Mouse (Mus musculus): Measurements from ENCODE around the gene Gm29797.
A peak's percentile ranks its signal among the peaks of the same experiment; 100 is the strongest.

The Gm29797 gene

DNA sequence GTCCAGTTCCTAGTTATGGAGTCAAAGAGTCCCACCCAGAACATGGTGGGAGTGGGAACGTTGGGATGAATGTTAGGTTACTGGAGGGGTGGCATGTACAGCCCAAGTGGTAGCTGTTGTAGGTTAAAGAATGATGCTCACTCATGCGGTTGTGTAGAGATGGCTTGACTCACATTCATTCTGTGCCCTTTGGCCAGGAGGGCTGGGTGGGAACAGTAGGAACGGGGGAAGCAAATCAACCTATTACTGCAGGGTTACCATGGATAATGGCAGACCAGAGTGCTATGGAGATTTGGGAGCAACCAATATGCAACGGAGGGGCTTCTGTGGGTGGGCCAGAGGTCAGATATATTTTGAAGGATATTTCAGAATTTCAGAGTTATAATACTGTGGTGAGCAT lies 18.1 kb downstream of the Gm29797 start:
- DNase-seq, result no peak

DNA sequence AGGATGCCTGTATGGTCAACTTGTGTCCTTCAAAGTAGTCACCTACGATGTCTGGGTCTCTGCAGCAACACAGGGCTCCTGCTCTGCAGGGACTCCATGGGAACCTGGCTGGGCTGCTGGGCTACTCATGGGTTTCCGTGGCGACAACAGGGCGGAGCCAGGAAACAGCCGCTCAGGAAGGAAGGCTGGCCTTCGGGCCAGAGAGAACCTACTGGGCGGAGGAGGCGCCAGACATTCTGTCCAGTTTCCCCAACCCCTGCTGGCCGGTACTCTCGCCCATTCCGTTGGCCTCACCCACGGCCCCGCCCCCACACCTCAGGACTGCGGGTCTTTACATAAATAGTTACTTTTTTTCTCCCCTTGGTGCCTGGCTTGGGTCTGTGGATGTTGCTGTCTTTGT lies 18.6 kb downstream of the Gm29797 start:
- DNase-seq, result peak; percentile 37 to 53

DNA sequence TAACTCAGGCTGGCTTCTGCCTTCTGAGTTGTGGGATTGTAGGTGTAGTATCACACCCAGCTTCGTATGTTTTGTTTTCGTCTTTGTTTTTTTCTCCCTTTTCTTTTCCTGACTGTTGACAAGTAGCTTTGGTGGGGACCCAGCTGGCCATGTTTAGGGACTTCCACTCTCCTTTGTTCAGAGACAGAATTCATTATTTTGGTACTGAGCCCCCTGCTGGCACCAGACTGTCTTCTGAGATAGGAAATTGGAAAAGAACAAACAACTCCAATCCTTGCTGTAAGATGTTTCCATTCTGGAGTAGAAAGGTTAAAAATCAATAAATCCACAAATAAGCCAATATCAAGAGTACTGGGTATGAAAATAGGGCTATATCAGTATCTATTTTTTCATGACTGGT lies 19.6 kb downstream of the Gm29797 start:
- no peak for DNase-seq

DNA sequence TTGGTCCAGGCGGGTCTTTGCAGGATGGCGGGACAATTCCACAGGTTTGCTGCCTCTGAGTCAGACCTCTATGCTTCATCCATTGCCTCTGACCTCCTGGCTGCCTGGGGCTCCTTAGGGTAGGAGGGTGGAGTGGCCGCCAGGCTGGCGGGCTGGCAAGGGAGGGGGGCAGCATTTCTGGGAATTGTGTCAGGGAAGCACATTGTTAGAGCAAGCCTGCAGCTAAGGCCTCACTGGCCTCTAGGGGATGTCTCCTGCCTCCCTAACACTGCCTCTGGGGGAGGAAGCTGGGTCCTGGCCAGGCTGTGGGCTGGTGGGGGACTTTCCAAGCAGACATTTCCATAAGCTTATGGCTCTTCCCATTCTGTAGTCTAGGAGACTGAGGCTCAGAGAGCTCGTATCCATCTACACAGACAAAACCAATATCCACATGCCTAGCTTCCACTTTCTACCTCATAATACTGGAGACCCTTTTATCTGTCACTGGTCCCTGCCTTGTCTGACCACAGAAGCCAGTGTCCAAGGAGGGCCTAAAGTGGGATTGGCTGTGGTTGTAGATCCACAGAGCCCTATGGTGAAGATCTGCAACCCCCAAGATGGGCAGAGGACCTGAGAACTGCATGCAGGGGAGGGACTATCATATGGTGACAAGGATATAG lies 20.4 kb downstream of the Gm29797 start:
- no peak for DNase-seq

DNA sequence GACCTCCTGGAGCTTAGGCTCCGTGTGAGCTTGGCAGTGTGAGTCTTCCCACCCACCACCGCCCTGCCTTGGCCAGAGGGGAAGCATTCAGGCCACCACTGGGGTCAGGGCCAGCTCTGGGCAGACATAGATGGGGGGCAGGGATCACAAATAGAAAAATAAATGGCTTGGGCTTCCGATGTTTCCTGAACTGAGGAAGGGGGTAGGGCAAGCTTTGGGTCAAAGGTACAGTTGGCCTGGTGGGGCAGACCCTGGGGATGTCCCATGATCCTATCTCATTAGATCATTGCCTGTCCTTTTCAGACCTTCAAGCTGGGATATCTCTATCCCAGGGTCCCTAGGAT lies 20.9 kb downstream of the Gm29797 start:
- DNase-seq, result no peak

DNA sequence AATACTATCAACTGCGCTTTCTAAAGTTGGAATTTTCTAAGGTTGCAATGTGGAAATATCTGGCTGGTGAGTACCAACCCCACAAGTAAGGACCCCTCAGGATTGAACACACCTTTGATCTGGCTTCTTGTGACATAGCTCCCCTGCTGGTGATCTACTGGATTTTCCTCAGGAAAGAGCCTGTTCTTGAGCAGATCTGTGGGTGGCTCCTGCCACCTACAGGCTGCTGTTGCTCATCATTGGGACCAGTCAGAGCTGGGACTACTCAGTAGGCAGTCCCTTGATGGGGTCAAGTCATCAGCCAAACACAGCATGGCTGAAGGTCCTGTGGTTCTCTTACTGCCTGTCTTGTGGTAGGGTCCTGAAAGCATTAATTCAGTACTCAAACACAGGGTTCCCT lies 21.9 kb downstream of the Gm29797 start:
- DNase-seq, result peak; percentile 67 to 70

DNA sequence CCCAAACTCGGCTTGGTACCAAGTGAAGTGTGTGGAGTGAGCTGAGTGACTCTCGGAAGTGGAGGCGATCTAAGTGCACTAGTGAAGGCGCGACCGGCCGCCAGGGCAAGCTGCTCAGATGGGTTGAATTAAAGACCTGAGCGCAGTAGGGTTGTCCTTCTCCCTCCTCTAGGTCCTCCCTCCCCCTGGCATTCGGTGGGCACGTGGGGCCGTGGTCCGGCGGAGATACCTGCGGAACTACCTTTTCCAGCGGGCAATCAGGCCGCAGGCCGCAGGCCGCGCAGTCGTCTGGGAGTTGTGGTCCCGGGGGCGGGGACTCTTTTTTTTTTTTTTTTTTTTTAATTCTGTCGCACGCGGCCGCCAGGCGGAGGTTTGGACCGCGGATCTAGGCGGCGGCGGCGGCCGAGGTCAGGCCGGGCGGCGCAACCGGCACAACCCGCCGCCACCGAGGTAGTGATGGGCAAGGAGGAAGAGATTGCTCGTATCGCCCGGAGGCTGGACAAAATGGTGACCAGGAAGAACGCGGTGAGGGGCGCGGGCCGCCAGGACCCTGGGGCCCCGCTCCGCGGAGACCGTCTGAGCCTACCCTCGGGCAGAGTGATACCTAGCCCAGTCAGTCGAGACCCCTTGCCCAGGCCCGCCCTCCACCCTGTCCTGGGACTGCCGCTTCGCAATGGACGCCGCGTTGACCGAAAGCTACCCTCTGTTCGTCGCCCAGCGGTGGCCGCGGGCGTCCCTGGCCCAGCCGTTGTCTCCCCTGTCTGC lies 23.3 kb downstream of the Gm29797 start, which contains the start of gene Tcea2:
TSS of gene Tcea2 (plus strand) at position 360 of the 765 bp plus-strand sequence.
- DNase-seq, result peak; percentile 82 to 83

DNA sequence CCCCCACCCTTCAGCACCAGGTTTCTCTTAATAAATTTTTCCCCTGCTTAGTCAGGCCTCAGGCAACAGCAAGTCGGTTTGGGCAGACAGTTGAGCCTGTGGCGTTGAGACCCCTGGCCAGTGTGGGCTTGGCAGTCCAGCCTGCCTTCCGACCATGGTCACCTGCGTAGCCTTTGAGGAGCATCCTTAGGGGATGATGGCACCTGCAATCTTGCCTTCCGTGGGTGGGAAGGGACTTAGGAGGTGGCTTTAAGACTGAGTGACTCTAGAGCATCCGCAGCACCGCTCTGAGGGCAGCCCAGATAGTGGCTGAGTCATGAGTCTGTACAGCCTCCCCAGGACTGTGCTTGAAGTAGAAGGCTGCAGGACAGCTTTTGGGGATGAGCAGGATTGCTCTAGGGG lies 23.9 kb downstream of the Gm29797 start:
- peak; percentile 36 to 52 for DNase-seq

DNA sequence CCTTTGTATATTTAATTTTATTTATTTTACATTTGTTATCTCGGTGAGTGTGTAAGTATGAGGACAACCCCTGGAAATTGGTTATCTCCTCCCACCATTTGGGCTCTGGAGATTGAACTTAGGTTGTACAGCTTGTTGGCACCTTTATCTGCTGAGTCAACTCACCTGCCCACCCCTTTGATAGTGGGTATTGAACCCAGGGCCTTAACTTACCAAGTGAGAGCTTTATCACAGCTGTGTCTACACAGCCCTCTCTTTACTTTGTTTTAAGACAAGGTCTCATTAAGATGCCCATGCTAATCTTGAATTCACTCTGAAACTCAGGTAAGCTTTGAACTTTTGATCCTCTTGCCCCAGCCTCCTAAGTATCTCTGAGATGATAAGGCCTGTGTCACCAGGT lies 25.1 kb downstream of the Gm29797 start:
- DNase-seq, result no peak

DNA sequence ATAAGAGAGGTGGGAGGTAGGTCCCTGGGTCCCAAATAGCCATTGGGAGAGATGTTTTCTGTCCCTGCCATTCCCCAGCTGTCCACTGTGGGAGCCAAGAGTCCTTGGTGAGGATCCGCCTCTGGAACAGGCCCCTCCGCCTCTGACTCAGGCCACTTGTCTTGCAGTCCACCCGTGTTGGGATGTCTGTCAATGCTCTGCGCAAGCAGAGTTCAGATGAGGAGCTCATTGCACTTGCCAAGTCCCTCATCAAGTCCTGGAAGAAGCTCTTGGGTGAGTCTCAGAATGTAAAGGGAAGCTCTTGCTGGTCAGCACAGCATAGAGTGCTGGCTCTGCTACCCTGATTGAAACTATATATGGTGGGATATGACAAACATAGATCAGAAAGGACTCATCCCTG lies 26.5 kb downstream of the Gm29797 start:
- DNase-seq, result no peak

DNA sequence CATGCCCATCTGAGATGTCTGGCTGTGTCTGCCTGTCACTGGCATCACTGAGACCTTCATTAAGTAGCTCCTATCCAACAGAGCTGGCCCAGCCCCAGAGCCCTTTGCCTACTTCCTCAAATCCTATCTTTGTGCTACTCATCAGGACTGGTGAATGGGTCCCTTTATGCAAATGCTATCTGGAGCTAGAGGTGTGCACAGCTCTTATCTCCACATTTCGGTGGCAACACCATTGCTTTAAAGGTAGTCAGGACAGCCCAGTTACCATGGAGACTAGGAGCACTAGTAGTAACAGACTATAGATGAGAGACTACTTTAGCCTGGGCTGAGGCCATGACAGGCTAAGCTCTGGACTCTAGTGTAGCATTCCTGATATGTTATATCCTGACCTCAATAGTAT lies 27.9 kb downstream of the Gm29797 start:
- DNase-seq, result no peak

DNA sequence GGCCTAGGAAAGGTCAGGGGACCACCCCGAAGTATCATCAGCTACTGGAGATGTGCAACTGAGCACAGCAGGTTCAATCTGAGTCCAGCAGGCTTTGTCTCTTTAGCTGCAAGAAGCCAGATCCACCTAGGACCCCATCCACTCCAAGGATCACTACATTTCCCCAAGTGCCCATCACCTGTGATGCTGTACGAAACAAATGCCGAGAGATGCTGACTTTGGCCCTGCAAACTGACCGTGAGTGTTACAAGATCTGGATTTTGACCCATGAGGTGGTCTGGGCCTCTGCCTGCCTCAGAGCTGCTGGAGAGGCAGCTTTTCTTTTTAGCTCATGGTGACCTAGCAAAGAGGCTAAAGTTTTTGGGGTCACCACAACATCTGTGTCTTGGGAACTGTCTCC lies 28.9 kb downstream of the Gm29797 start:
- DNase-seq, result no peak

DNA sequence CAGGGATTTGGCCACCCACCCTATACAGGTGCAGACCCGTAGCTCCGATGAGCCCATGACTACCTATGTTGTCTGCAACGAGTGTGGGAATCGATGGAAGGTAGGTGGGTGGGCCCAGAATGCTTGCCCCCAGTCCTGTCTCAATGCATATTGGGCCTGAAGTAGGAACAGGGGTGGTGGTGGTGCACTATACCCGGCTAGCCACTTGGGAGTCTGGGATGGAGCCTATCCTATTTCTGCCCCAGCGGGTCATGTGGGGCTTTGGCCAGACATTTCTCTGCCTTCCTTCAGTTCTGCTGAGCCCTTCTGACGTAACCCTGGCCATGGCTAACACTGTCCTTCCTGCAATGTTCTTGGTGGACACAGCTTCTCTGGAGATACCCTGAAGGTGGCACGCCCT lies 30.8 kb downstream of the Gm29797 start:
- DNase-seq, result no peak

DNA sequence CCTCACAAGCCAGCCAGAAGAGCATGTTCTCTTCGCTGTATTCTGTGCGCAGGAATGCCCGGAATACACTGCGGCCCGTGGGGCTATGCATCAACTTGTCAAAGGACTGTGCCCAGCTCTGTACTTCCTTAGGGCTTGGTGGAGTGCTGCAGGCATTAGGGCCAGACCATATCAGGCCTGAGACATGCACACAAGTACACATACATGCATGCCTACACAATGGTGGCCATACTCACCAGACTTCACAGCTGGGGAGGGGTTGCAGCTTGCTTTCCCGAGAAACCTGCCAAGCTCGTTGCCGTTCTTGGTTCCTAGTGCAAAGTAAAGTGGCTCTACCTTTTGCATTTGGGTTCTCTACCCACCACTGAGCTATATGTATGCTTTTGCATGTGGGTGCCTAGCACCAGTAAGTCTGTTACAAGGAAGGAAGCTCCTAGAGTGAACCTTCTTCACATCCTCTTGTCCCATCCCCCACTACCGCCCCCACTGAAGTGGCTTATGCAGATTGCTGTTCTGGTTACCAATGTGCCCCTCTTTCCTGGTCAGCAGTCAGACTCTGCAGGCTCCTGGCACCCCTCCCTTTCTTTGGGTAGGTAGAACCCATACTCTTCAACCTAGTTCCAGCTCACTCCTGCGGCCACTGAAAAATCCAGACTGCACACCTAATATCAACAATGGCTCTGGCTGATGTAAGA lies 32.8 kb downstream of the Gm29797 start:
- no peak for DNase-seq

DNA sequence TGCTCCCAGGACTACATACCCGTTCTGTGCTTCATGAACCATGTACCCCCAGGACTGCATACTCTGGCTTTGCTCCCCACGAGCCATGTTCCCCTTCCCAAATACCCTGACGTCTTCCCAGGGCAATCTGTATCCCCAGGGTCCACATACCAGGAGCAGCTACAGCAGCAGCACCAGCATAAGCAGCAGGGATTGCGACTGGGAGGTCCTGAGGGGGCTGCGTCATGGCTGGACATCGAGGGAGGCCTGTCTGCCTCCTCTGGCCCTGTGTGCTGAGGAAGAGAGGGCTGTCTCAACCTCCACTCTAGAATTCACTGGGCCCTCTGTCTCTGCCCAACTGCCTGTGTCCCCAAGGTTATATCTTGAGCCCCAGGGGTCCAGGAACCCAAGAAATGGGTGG lies 34.2 kb downstream of the Gm29797 start:
- no peak for DNase-seq

DNA sequence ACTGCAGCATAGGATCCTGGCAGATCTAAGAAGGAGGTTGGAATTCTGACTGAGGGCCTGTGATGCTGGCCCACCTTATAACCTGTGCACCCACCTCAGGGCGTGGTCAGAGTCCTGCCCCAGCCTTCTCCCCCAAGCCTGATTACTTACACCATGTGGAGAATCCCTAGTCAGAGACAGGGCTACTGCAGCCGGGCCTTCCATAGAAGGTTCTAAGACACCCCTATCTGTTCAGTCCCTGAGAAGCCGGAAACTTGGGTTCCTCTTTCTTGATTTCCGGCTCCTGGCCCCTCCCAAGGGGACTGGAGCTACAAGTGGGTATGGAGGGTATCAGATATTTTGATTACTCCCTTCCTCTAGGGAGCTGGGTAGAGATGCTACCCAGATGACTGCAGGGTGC lies 34.7 kb downstream of the Gm29797 start:
- no peak for DNase-seq

DNA sequence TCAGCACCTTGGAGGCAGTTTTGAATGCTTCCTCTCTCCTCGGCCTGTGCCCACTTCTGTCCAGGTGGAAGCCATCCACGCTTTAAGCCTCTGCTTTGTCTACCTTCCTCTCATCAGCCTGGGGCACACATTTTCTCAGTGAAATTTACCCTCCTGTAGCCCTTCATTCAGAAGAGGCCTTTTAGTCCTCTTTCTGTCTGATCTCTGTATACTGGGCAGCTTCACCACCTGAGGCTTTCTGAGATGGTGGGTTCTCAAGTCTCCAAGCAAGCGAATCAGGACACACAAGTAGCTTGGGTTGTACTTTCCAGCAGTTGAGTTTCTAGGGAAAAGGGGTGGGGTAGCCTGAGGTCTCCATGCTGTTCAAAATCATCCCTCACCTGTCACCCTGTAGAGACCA lies 35.5 kb downstream of the Gm29797 start:
- DNase-seq, result no peak

DNA sequence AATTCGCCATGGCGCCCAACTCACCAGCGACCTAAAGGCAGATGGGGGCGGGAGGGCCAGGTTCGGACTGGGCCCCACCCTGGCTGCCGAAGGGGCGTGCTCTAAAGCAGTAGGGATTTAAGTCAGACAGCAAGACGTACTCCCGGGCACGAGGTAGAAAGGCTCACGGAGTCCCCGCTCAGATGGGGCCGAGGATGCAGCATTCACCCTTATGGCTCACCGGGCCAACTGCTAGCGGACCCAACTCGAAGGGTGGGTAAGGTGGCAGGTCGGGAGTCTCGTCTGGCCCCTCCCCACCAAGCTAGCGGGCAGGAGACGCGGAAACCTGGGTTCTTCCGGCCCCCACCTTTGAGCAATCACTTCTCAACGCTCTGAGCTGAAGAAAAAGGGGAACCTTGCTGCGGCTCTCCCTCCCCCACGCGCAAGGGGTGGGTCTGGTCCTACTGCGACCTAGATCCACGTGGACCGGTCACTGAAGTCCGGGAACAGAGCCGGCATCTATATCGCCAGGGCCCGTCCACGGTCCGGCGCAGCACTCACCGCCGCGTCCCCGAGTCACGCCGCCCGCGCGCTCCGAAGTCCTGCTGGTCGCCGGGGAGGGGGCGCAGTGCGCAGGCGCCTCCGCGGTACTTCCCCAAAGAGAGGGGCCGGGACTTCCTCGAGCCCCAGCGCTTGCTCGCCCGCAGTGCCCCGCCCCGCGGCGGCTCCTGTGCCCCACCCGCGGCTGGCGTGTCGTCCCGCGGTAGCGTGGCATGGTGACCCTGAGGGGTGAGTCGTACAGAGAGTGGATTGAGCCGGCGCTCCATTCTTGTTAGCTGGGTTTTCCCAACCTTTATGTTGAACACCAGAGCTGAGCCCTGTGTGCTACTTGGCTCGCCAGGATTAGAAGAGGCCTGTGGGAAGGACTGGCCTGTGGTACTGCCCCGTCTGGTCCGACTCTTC lies 36.8 kb downstream of the Gm29797 start, which contains the start of gene Rgs19:
TSS of gene Rgs19 (minus strand) at position 639 of the 942 bp plus-strand sequence.
- DNase-seq, result peak; percentile 70 to 75

DNA sequence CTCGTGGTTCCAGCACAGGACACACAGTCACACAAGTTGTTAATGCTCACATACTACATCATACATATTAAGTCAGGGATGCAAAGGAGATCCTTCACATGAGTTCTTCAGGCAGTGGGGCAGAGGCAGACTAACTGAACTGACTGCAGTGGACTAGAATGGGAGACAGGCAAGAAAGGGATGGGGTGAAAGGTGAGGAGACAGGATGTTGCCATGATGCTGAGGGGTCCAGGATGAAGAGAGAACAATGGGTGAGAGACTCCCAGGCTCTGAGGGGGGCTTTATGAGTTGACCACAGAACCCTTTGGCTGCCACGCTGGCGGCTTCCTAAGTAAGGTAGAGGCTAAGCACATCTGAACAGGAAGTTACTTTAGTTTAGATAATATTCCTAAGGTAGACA lies 37.7 kb downstream of the Gm29797 start:
- DNase-seq, result no peak

DNA sequence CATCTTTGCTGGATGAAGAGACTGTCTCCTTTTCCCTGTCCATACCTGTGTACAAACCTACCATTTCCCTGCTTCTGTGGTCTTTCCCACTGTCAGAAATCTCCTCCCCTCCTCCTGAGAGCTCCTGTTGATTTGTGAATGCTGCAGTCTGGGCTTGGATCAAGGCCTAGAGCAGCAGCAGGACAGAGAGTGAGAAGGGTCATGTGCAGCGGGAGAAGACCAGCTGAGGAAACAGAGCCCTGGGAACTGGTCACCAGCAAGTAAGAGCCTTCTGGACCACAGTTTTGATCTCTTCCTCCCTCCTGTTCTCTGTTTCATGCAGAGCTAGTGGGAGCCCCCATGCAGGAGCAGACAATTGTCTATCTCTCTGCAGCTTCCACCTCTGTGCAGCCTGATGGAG lies 38.9 kb downstream of the Gm29797 start:
- DNase-seq, result no peak

DNA sequence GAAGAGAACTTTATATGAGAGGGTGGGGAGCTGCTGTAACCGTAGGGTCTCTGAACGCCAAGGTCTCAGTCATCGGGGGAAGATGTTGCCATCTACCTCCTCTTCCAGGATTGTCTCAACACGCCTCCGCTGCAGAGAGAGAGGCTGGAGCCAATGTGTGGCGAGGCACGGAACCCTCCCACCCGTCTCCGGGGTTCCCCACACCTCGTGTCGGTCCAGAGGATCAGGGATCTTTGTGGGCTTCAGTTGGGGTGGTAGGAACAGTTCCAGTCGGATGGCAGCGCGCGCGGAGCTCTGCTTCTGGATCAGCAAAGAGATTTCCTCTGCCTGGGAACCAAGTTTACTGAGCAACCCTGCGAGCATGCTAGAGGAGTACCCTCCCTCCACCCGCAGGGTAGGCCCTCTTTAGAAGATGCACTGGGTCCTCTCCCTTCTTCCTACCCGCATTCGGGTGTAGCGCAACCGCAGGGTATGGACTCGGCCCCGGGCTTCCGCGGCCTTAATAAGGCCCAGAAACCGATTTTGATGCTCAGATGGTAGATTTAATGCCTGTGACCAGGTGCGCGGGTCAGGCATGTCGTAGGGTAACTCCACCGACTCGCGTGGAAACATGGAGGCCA lies 40.1 kb downstream of the Gm29797 start:
- peak in 1 of 2 experiments; percentile 1 for DNase-seq

DNA sequence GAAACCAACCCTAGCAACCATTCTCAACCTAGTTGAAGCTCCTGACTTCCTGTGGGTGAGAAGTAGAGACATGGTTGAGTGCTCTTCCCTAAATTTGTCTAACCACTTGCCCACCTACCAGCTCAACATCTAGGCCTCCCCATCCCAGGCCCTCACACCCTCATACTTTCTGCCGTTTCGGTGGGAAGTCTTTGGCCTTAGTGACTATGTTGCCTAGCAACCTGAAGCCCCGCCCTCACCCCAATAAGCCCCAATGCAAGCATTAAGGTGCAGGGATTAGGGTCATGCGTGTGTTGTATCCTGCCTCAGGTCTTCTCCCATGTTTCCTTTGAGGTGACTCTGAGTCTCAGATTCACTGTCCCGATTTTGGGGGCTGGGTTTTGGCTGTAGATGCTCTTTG lies 41.4 kb downstream of the Gm29797 start, which contains the start of gene Lkaaear1:
TSS of gene Lkaaear1 (minus strand) at position 202 of the 400 bp plus-strand sequence.
- DNase-seq, result no peak

Data from cerebellum, adult 18-20 months (tissue).